Mouse (Mus musculus): Measurements from ENCODE around the gene Trank1. TPM values are rescaled to one million over a fixed set of nuclear protein-coding genes. Genes with fewer than 3 reads are reported as not detected.
A peak's percentile ranks its signal among the peaks of the same experiment; 100 is the strongest.

Gene Trank1
- polyA plus RNA-seq, 1 experiment from 2014 or later: 0.44 TPM

DNA sequence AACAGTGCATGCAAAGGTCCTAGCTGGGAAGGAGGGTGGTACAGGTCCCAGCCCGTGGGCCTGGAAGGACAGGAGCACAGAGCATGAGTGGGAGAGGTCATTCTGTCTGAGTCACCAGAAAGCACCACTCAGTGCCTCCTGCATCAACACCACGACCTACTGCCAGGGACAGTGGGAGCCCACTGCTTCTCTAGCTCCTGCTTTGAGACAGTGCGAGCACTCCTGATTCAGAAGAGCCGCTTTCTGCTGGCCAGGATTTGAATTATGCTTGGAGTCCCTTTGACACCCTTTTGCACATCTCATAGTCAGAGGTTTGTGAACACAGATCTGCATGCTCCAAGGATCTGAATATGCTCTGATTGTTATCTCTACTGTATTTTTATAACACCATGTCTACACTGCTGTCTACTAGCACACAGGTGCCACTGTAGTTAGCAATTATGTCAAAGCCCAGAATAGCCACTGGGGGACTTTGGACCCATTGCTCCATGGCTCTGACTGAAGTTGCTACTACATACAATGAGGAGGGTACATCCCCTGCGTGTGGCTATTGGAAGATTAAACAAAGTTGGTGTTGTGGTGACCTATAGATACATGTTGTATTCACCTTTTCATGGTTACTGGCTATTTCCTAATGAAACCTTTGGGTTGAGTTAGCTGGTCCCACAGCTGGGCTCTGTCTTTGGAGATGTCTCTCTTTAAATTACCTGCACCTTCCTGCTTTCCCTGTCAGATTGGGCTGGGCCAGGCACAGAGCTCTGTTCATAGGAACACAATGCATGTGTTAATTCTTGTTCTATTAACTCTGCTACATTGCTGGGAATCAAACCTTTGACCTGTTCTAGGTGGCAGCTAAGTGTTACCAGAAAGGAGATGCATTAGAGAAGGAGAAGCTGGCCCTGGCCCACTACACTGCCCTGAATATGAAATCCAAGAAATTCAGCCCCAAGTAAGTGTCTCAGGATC lies 74.3 kb downstream of the Trank1 start:
- Histone ChIP-seq H3K27ac (peak overlapping the region; percentile 39), H3K9me3 (replicated peaks) (no peaks in the 10 kb centered on the region), H3K27me3 (no peaks in the 10 kb centered on the region), H3K36me3 (no peaks in the 10 kb centered on the region), H3K4me2 (no peak overlapping the region), H3K4me3 (replicated peaks) (no peak overlapping the region), H3K9ac (no peak overlapping the region), H3K4me1 (peaks cover 4% of the 10 kb centered on the region; the same call in 1 of the 2 replicates)
- WGBS: 82% methylated on average over 5 of the region's 5 CpGs
- no peak; the same call in 1 of the 2 replicates for ATAC-seq (replicated peaks; ENCODE audit: low FRiP score)

DNA sequence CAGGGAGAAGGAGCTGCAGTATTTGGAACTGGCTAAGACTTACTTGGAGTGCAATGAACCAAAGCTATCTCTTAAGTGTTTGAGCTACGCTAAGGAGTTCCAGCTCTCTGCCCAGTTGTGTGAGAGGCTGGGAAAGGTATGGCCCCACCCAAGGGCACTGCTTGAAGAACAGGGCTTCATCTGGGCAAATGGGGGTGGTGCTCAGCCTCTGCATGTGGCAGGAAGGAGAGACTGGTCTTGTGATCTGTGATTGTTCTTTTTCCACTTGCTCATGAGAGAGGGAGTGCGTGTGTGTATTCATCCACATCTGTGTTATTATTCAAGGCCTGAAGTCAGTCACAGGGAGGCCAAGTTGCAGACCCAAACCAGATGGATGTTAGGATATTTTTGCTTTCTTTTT lies 75.0 kb downstream of the Trank1 start:
- peak; percentile 69 for ATAC-seq (replicated peaks; ENCODE audit: low FRiP score)
- no peaks in the 10 kb centered on the region for H3K36me3 ChIP-seq
- WGBS: 64% methylated on average over 2 of the region's 2 CpGs

DNA sequence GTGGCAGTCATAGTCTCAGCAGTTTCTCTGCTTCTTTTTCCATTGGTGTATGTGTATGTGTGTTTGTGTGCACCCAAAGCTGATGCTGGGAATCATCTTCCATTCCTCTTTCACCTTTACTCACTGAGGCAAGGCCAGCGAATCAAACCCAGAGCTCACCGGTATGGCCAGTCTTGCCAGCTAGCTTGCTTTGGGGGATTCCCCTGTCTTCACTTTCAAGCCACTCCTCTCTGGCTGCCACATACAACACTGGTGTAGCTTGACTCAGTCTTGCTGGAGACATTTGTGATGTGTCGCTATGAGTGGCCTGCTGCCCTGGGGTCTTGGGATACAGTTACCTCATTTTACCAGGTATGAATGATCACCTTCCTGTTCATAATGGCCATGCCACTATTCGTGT lies 76.0 kb downstream of the Trank1 start:
- Histone ChIP-seq H3K9me3 (replicated peaks) (no peaks in the 10 kb centered on the region), H3K36me3 (no peaks in the 10 kb centered on the region), H3K4me3 (replicated peaks) (no peak overlapping the region), H3K27ac (no peak overlapping the region), H3K9ac (no peak overlapping the region), H3K27me3 (no peaks in the 10 kb centered on the region), H3K4me1 (peaks cover 4% of the 10 kb centered on the region; the same call in 1 of the 2 replicates), H3K4me2 (no peak overlapping the region)
- 82% methylated on average over 4 of the region's 4 CpGs for WGBS
- no peak for ATAC-seq (replicated peaks; ENCODE audit: low FRiP score)

More for the DNA sequence above, 75.0 kb downstream of the Trank1 start:
- no peak overlapping the region for H3K4me2 ChIP-seq
- H3K9me3 ChIP-seq (replicated peaks): no peaks in the 10 kb centered on the region
- no peaks in the 10 kb centered on the region for H3K27me3 ChIP-seq
- H3K27ac ChIP-seq: peak overlapping the region; percentile 28; the same call in 1 of the 2 replicates
- no peak overlapping the region for H3K4me3 ChIP-seq (replicated peaks)
- H3K4me1 ChIP-seq: peaks cover 4% of the 10 kb centered on the region; the same call in 1 of the 2 replicates
- H3K9ac ChIP-seq: no peak overlapping the region

DNA sequence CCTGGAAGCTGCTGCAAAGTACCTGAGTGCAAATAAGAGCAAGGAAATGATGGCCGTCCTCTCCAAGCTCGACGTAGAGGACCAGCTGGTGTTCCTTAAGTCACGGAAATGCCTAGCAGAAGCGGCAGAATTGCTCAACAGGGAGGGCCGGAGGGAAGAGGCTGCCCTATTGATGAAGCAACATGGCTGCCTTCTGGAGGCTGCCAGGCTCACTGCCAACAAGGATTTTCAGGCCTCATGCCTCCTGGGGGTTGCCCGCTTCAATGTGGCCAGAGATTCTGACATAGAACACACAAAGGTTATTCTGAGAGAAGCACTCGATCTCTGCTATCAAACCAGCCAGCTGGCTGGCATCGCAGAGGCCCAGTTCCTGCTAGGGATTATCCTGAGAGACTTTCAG lies 78.5 kb downstream of the Trank1 start:
- H3K4me2 ChIP-seq: no peak overlapping the region
- ATAC-seq (replicated peaks; ENCODE audit: low FRiP score): no peak
- no peak overlapping the region for H3K4me3 ChIP-seq (replicated peaks)
- no peaks in the 10 kb centered on the region for H3K9me3 ChIP-seq (replicated peaks)
- no peaks in the 10 kb centered on the region for H3K4me1 ChIP-seq
- H3K27me3 ChIP-seq: no peaks in the 10 kb centered on the region
- no peaks in the 10 kb centered on the region for H3K36me3 ChIP-seq
- H3K9ac ChIP-seq: no peak overlapping the region
- no peak overlapping the region for H3K27ac ChIP-seq
- 92% methylated on average over 9 of the region's 9 CpGs for WGBS

DNA sequence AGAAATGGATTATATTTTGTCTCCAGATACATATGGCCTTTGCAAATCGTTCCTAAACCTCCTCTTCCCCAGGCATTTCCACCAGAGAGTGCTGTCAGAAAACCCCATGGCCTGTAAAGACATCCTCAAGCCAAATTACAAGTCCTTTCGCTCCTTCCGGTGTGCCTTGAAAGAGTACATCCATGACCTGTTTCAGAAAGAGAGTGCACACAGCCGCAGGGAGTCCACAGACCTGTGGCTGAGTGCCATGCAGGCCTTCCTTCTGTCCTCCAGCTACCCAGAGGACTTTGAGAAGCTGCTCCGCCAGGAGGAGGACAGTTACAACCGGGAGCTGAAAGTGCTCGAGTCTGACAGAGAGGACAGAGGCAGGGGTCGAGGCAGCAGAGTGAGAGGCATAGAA lies 79.5 kb downstream of the Trank1 start:
- Histone ChIP-seq H3K9ac (no peak overlapping the region), H3K36me3 (no peaks in the 10 kb centered on the region), H3K9me3 (replicated peaks) (no peaks in the 10 kb centered on the region), H3K4me1 (no peaks in the 10 kb centered on the region), H3K27me3 (no peaks in the 10 kb centered on the region), H3K4me3 (replicated peaks) (no peak overlapping the region), H3K4me2 (no peak overlapping the region), H3K27ac (no peak overlapping the region)
- WGBS: 83% methylated on average over 8 of the region's 8 CpGs
- no peak for ATAC-seq (replicated peaks; ENCODE audit: low FRiP score)

DNA sequence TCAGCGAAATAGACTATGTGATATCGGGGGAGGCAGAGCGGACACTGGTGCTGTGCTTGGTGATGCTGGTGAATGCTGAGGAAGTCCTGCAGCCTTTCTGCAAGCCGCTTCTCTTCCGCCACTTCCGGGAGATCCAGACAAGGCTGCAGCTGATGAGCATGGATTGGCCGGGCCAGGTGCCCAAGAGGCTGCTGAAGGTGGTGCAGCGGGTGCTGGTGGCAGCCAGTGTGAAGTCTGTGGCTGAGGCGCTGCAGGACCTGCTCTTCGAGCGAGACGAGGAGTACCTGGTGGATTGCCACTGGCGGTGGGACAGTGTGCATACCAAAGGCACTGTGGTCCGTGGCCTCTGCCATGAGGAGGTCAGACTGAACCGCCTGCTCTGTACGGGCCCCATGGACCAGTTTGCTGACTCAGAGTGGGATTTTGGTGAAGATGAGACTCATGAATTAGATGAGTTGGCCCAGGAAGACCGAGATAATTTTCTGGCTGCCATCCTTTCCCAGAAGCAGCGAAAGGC lies 80.4 kb downstream of the Trank1 start:
- no peak overlapping the region for H3K9ac ChIP-seq
- no peaks in the 10 kb centered on the region for H3K36me3 ChIP-seq
- H3K27ac ChIP-seq: no peak overlapping the region
- H3K4me2 ChIP-seq: no peak overlapping the region
- H3K4me3 ChIP-seq (replicated peaks): no peak overlapping the region
- H3K9me3 ChIP-seq (replicated peaks): no peaks in the 10 kb centered on the region
- no peak for ATAC-seq (replicated peaks; ENCODE audit: low FRiP score)
- 87% methylated on average over 18 of the region's 18 CpGs for WGBS
- no peaks in the 10 kb centered on the region for H3K4me1 ChIP-seq
- no peaks in the 10 kb centered on the region for H3K27me3 ChIP-seq

DNA sequence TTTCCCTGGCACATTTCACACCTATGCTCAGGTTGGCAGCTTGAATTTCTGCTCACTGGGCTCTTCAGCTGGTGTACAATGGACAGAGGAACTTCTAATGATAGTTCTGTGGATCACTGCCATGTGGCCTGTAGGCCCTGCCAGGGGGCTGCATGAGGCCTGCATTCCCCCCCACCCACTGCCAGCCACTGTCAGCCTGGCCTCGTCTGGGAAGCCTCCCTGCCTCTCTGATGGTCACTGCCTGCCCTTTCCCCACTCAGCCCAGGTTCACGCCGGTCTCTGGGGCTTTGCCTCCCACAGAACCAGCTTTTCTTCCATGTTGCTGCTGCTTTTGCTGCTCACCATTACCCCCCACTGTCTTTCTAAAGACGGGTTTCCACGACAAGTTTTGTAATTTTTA lies 83.7 kb downstream of the Trank1 start:
- Histone ChIP-seq H3K27me3 (no peaks in the 10 kb centered on the region), H3K9me3 (replicated peaks) (no peaks in the 10 kb centered on the region), H3K36me3 (no peaks in the 10 kb centered on the region), H3K4me3 (replicated peaks) (no peak overlapping the region), H3K4me1 (no peaks in the 10 kb centered on the region), H3K9ac (no peak overlapping the region), H3K27ac (no peak overlapping the region), H3K4me2 (no peak overlapping the region)
- no peak for ATAC-seq (replicated peaks; ENCODE audit: low FRiP score)
- 78% methylated on average over 5 of the region's 5 CpGs for WGBS

DNA sequence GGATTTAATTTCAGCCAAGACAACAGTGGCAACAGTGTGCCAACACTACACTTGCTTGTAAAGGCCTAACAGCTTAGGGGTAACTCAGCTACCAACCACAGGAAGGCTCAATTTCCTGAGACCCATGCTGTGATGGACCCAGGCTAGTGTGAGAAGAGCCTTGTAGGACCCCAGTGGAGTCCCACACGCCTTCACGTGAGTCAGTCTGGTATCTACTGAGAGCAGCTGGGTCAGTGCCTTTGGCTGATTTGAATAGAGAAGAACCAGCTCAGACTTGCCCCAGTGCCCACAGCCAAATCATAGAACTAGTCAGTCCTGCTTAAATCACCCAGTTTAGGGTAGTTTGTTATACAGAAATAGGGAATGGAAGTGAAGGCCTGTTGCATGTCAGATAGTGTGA lies 86.5 kb downstream of the Trank1 start:
- no peak for ATAC-seq (replicated peaks; ENCODE audit: low FRiP score)
- H3K4me1 ChIP-seq: no peaks in the 10 kb centered on the region
- H3K27me3 ChIP-seq: no peaks in the 10 kb centered on the region
- no peak overlapping the region for H3K9ac ChIP-seq
- H3K36me3 ChIP-seq: no peaks in the 10 kb centered on the region
- 87% methylated on average over 2 of the region's 2 CpGs for WGBS
- H3K9me3 ChIP-seq (replicated peaks): no peaks in the 10 kb centered on the region
- no peak overlapping the region for H3K27ac ChIP-seq
- H3K4me2 ChIP-seq: no peak overlapping the region
- H3K4me3 ChIP-seq (replicated peaks): no peak overlapping the region

DNA sequence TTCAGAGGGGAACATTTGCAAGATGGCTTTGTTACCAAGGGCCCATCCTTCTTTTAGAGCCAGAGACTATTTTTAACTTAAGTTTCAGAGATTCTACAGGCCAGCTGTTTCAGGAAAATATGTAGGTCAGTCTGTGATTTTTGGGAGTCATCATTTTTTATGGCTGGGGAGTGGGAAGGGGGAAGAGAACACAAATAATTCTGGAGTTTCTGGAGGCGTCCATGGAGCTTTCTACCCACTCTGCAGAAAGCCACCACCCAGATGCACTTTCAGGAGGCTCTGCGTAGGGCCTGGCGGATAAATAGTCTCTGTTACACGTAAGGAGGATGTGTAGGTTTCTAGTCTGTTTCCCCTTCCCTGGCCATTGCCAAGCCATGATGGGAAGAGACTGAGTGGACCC lies 88.5 kb downstream of the Trank1 start:
- no peak for ATAC-seq (replicated peaks; ENCODE audit: low FRiP score)
- peaks cover 6% of the 10 kb centered on the region; the same call in 1 of the 2 replicates for H3K4me1 ChIP-seq
- no peaks in the 10 kb centered on the region for H3K36me3 ChIP-seq
- no peaks in the 10 kb centered on the region for H3K9me3 ChIP-seq (replicated peaks)
- H3K4me2 ChIP-seq: no peak overlapping the region
- H3K27me3 ChIP-seq: no peaks in the 10 kb centered on the region
- 77% methylated on average over 4 of the region's 4 CpGs for WGBS
- no peak overlapping the region for H3K4me3 ChIP-seq (replicated peaks)
- no peak overlapping the region for H3K9ac ChIP-seq
- H3K27ac ChIP-seq: no peak overlapping the region

DNA sequence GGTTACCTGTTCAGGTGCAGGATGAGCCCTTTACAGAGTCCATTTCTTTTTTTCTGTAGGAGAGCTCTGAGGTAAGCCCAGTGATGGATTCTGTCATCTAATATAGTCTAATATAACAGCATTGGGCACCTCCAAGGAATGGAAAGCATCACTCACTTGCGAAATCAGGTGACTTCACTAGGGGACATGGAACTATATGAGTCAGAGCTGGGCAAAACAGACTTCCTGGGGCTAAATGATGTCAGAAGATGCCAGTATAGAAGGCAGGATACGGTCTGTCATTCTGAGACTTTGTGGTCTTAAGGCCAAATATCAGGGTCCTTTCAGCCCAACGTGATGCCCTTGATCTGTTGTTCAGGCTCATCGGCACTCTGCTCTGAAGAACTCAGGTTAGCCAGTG lies 91.6 kb downstream of the Trank1 start:
- no peak overlapping the region for H3K4me2 ChIP-seq
- peaks cover 8% of the 10 kb centered on the region; the same call in 1 of the 2 replicates for H3K4me1 ChIP-seq
- H3K9me3 ChIP-seq (replicated peaks): no peaks in the 10 kb centered on the region
- no peak overlapping the region for H3K27ac ChIP-seq
- WGBS: 87% methylated on average over 4 of the region's 4 CpGs
- H3K4me3 ChIP-seq (replicated peaks): no peak overlapping the region
- H3K27me3 ChIP-seq: no peaks in the 10 kb centered on the region
- no peak overlapping the region for H3K9ac ChIP-seq
- no peak for ATAC-seq (replicated peaks; ENCODE audit: low FRiP score)
- no peaks in the 10 kb centered on the region for H3K36me3 ChIP-seq

DNA sequence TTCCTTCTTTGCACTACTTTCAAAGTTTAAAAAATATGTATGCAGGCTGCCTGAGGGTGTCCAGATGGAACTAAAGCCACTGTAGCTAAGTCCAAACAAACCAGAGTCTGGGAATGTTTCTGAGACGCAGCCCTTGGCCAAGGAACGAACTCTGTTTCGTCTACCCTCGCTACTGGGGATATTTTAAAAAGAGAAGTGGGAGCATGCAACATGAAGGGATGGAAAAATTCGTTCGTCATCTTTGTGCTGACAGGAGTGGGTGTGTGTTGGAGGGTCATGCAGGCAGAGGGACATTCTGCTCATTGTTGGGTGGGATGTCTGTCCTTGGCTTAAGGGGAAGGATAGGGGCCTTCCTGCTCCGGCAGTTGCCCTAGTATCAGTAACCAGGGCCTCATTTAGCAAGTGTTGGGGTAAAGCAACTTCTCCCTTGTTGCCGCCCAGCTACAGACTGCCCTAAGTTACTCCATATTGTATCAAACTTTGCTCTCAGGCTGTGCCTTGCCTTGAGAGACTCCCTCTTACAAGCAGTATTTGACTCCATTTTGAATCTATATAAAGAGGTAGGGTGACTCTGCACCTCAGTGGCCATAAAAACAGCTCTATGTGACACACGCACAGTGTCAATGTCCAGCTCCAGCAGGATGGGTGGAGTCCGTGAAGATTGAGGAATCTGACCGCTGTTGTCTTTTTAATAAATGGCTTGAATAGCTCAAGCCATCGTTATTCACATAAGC lies 93.0 kb downstream of the Trank1 start:
- WGBS: 76% methylated on average over 12 of the region's 12 CpGs
- Histone ChIP-seq H3K27ac (no peak overlapping the region), H3K36me3 (no peaks in the 10 kb centered on the region), H3K9ac (no peak overlapping the region), H3K4me3 (replicated peaks) (no peak overlapping the region), H3K4me1 (peaks cover 8% of the 10 kb centered on the region; the same call in 1 of the 2 replicates), H3K9me3 (replicated peaks) (no peaks in the 10 kb centered on the region), H3K27me3 (no peaks in the 10 kb centered on the region), H3K4me2 (no peak overlapping the region)
- ATAC-seq (replicated peaks; ENCODE audit: low FRiP score): no peak

DNA sequence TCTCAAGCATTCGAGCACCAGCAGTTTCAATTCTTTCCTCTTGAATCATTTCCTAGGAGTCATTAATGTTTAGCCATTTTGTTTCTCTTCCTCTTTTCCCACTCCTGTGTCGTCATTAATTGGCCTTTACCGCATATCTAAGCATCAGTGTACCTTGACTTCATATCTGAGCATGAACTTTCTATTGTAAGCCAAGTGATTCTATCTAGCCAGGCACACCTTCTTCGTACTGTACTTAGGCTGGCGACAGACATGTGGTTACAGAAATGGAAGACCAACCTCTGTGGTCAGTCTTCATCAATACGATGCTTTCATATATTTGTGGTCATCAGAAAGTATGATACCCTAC lies 93.5 kb downstream of the Trank1 start:
- no peak overlapping the region for H3K27ac ChIP-seq
- no peaks in the 10 kb centered on the region for H3K36me3 ChIP-seq
- H3K4me1 ChIP-seq: peaks cover 8% of the 10 kb centered on the region; the same call in 1 of the 2 replicates
- H3K4me3 ChIP-seq (replicated peaks): no peak overlapping the region
- 75% methylated on average over 6 of the region's 6 CpGs for WGBS
- H3K9me3 ChIP-seq (replicated peaks): no peaks in the 10 kb centered on the region
- no peaks in the 10 kb centered on the region for H3K27me3 ChIP-seq
- no peak overlapping the region for H3K9ac ChIP-seq
- no peak overlapping the region for H3K4me2 ChIP-seq
- ATAC-seq (replicated peaks; ENCODE audit: low FRiP score): no peak
